23 mouse cellular contexts compared by ENCODE assay signal in the genomic region with DNA sequence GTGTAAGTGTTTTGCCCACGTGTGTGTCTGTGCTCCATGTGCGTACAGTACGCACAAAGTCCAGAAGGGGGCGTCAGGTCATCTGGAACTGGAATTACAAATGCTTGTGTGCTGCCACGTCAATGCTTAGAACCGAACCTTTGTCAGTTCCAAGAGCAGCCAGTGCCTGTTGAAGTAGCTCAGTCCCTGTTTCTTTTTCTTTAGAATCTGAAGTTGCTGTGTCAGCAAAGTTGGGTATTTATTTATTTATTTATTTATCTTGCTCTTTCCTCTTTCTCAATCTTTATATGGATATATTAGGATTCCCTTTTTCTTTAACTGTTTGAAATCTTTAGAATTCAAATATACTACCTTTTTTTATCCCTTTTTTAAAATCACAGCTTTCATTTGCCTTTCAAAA.
"Had no signal": no experiment of that assay in that cellular context is flagged by ENCODE, and none has a peak within 500 bp of the region (broad histone marks: within the 10 kb centered on the region; RNA-seq: fewer than 3 reads in every experiment).

No protein-coding gene starts in this region.

- DNase-seq: kidney, adult 2 months; kidney, postnatal 10 days; kidney, postnatal 36 days; layer of hippocampus, adult 9-11 months; liver; lung, adult 18-20 months; lung, postnatal 10 days; lung, postnatal 36 days; retina, postnatal 1 day; right cerebral cortex, postnatal 4 days; thymus, postnatal 25 days had no signal

- H3K4me1 ChIP-seq: limb, embryonic 13.5 days; liver, embryonic 12.5 days; liver, embryonic 15.5 days; lung, embryonic 15.5 days; megakaryocyte, embryonic 14.5 days; midbrain, embryonic 10.5 days; midbrain, embryonic 13.5 days; neural tube, embryonic 13.5 days; stomach, embryonic 15.5 days had no signal

- H3K4me3 ChIP-seq: limb, embryonic 10.5 days; limb, embryonic 13.5 days; liver, embryonic 12.5 days; liver, embryonic 15.5 days; lung, embryonic 15.5 days; megakaryocyte, embryonic 14.5 days; midbrain, embryonic 10.5 days; midbrain, embryonic 13.5 days; myocyte; neural tube, embryonic 13.5 days; stomach, embryonic 15.5 days had no signal

- H3K9me3 ChIP-seq: limb, embryonic 10.5 days; limb, embryonic 13.5 days; liver, embryonic 12.5 days; liver, embryonic 15.5 days; lung, embryonic 15.5 days; midbrain, embryonic 10.5 days; midbrain, embryonic 13.5 days; neural tube, embryonic 13.5 days; stomach, embryonic 15.5 days had no signal

- H3K4me2 ChIP-seq: limb, embryonic 13.5 days; liver, embryonic 12.5 days; liver, embryonic 15.5 days; lung, embryonic 15.5 days; midbrain, embryonic 13.5 days; neural tube, embryonic 13.5 days; stomach, embryonic 15.5 days had no signal

- H3K27me3 ChIP-seq: limb, embryonic 13.5 days; liver, embryonic 12.5 days; liver, embryonic 15.5 days; lung, embryonic 15.5 days; megakaryocyte, embryonic 14.5 days; midbrain, embryonic 13.5 days; neural tube, embryonic 13.5 days; stomach, embryonic 15.5 days had no signal

- H3K27ac ChIP-seq: limb, embryonic 10.5 days; limb, embryonic 13.5 days; liver, embryonic 12.5 days; liver, embryonic 15.5 days; lung, embryonic 15.5 days; midbrain, embryonic 10.5 days; midbrain, embryonic 13.5 days; neural tube, embryonic 13.5 days; stomach, embryonic 15.5 days had no signal

- ATAC-seq: liver, embryonic 12.5 days; midbrain, embryonic 13.5 days; midbrain, embryonic 16.5 days had no signal

- H3K9ac ChIP-seq: limb, embryonic 13.5 days; liver, embryonic 12.5 days; liver, embryonic 15.5 days; lung, embryonic 15.5 days; midbrain, embryonic 13.5 days; neural tube, embryonic 13.5 days; stomach, embryonic 15.5 days had no signal

- H3K36me3 ChIP-seq: limb, embryonic 10.5 days; limb, embryonic 13.5 days; liver, embryonic 12.5 days; liver, embryonic 15.5 days; lung, embryonic 15.5 days; midbrain, embryonic 10.5 days; midbrain, embryonic 13.5 days; neural tube, embryonic 13.5 days; stomach, embryonic 15.5 days had no signal
